Mouse (Mus musculus) right cerebral cortex, postnatal 25 days (tissue): ENCODE measurements around the gene Wdr46.

ENCODE experiments used
- DNase-seq: peaks from one replicate; pipeline ENCODE4 v3.0.0; 2022

The Wdr46 gene

DNA sequence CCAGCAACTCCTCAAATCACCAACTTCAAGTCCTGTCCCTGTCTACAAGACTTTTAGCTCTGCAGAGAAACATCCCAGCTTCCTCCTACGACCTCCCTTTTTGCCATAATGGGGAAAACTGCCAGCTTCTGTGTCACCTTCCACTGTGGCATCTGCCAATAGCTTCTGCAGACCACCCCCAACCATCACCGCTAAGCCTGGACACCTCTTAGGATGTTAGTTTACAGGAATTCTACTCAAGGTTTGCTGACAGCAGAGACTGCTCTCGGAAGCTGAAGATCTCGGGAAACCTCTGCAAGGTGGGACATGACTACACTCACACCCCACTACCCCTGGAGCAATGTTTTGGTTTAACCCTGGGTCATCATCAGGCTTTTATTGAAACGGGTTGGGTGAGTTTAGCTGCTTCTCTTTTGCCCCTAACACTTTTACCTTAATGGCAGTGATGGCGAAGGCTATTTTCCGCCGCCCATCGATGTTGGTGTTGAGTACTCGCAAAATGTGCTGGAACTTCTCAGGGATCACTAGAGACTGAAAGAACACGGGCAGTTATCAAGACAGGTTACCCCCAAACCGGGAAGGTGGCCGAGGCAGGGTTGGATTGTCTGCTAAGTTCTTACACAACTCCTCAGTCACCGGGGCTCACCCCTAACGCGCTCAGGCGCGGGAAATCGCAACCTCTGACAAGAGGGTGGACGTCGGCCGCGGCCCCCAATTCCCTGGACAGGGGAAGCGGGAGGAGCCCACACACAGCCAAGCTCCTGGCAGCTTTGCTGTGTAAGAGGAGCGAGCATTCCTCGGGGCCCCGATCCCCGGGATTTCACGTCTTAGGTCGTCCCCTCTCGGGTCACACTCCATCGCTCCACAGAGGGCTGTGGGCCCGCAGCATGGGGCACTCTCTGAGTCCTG lies 14.4 kb downstream of the Wdr46 start:
- peak; percentile 38 for DNase-seq

DNA sequence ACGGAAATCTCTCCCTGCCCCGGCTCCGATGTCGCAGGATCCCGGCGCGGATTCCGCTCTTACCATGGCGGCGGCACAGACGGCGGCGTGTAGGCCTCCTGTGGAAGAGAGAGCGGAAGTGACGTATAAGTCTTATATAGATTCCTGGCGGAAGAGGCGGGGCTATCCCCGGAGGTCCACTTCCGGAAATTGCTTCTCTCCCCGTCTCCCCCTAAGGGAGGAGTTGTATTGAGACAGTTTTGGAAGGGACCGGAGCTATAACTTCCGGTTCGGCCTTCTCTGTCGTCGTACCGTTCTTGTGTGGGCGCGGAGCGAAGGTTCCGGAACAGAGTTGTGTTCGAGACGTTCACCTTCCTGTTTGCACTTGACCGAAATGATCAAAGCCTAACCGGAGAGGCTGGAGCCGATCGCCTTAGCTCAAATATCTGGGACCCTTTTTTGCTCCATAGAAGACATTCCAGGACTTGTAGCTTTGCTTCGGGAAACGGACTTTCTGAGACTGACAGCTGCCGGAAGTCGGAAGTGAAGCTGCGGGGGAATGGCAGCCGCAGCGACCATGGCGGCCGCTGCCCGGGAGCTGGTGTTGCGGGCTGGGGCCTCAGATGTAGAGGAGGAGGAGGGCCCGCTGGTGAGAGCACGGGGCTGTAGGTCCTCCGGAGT lies 15.2 kb downstream of the Wdr46 start, which contains the start of the genes Vps52 and Rps18:
Vps52 (plus strand) TSS at position 258 of the 660 bp plus-strand sequence.
Rps18 (minus strand) TSS at position 447 of the 660 bp plus-strand sequence.
- peak; percentile 94 for DNase-seq

DNA sequence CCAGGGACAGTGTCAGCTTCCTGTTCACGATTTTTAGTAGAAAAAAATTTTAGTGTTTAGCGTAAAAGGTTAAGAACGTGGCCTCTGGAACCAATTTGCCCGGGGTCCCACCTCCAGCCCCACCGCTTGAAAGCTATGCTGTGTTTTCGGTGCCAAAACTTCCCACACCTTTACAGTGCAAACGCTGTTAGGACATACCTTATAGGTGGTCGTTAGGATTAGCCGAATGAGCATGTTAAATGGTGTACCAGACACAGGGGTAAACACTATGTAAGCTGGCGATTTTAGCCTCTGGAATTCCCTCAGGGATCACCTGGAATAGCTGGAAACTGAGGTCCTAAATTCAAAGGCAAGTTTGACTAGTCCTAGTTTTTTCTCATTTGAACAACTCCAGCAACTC lies 15.9 kb downstream of the Wdr46 start:
- DNase-seq, result no peak

DNA sequence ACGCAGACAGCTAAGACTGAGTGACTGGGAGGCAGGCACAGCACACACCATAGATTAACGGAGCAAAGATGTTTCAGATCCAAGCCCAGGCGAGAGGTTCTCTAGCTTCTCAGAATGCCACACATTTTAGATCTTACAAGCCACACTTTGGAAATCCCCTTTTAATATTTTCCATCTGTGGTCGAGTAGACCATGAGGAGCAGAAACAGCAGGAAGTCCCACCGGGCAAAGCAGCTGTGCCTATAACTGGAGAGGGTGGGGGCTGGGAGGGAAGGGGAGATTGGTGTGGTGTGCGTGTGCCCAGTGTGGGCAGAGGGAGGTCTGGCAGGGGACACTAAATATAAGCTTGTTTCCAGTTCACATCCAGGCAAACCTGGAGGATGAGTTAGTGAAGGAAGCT lies 17.0 kb downstream of the Wdr46 start:
- no peak for DNase-seq

DNA sequence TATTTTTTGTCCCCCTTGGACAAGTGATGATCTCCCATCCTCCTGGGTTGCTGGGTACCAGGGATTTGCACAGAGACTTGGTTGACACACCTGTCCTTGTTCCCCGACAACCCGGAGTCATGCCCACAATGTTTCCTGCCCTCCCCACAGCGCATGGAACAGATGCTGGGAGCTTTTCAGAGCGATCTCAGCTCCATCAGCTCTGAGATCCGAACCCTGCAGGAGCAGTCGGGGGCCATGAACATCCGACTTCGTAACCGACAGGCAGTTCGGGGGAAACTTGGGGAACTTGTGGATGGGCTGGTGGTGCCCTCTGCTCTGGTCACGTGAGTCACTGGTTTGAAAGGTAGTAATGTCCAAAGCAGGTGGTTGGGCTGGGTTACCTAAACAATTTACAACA lies 18.0 kb downstream of the Wdr46 start:
- DNase-seq, result no peak

DNA sequence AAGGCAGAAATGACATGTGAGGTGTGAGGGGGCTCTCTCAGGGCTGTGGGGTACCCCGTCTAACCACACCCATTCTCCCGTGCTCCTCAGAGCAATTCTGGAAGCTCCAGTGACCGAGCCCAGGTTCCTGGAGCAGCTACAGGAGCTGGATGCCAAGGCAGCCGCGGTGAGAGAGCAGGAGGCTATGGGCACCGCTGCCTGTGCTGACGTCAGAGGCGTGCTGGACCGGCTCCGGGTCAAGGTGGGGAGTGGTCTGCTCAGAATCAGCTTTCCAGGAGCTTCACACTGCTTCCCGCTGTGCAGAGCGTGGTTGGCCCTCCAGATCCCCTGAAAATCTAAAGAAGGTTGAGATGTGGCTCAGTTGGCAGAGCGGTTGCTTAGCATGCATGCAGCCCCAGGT lies 18.7 kb downstream of the Wdr46 start:
- DNase-seq, result no peak

DNA sequence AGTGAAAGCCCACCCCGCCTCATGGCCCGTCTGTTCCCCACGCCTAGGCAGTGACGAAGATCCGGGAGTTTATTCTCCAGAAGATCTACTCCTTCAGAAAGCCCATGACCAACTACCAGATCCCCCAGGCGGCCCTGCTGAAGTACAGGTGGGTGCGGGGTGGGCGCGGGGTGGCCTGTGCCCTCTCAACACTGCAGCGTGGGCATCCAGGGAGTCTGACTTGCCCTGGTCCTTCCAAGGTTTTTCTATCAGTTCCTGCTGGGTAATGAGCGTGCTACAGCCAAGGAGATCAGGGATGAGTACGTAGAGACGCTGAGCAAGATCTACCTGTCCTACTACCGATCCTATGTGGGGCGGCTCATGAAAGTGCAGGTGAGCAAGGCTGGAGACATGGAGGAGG lies 19.5 kb downstream of the Wdr46 start:
- no peak for DNase-seq

DNA sequence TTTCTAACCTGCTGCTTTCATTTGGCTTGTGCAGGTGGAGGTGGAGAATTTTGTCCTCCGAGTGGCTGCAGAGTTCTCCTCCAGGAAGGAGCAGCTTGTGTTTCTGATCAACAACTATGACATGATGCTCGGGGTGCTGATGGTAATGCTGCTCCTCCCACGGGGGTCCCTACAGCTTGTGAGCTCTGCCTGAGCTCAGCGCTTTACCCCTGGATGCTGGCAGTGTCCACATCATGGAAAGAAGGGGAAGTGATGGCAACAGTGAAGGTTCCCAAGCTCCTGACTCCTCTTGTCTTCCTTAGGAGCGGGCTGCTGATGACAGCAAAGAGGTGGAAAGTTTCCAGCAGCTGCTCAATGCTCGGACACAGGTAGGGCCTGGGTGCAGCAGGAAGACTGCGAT lies 22.4 kb downstream of the Wdr46 start:
- no peak for DNase-seq

DNA sequence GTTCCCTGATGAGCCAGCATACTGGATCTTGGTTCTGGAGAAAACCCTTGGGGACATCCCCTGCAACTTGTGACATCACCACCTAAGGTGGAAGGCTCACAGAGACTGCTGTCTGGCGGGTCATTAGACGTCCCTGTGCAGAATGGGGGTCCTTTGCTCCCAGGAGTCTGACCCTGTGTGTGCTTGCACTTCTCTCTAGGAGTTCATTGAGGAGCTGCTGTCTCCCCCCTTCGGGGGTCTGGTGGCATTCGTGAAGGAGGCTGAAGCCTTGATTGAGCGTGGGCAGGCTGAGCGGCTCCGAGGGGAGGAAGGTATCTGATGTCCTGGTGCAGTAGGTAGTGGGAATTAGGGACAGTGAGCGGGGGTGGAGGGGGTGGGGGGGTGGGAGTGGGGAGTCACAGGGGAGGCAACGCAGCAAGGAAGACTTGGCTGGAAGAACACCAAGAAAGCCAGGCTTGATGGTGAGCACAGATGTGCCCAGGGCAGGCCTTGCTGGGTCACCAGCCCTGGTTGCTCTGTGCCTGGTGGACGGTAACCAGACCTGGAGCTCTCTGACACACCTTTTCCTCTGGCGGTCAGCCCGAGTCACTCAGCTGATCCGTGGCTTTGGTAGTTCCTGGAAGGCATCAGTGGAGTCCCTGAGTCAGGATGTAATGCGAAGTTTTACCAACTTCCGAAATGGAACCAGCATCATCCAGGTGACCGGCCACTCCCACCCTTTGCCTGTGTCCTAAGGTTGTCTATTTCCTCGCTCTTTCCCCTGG lies 24.8 kb downstream of the Wdr46 start:
- DNase-seq, result no peak

DNA sequence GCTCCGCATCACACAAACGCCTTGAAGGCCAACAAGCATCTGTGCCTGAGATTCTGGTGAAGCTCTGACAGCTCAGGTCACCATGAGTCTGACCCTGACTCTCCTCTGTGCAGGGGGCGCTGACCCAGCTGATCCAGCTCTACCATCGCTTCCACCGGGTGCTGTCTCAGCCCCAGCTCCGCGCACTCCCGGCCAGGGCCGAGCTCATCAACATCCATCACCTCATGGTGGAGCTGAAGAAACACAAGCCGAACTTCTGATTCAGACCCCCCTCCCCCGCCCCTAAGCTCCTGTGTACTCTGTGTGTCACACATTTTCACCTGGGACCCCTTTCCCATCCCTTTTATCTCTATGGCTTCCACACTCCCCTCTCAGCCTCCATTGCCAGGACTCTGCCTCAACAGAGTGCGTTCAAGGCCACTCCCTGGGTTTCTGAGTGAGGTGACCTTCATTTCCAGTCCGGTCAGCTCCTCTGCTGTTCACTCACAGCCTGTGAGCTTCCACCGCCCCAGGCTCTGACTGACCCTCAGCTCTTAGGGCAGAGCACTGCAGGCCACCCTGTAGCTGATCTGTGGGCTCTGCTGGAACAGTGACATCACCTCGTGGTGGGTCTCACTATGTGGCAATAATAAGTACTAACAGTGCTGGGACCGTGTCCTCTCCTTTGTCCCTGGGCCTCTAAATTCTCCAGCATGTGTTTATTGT lies 25.5 kb downstream of the Wdr46 start:
- DNase-seq, result no peak

DNA sequence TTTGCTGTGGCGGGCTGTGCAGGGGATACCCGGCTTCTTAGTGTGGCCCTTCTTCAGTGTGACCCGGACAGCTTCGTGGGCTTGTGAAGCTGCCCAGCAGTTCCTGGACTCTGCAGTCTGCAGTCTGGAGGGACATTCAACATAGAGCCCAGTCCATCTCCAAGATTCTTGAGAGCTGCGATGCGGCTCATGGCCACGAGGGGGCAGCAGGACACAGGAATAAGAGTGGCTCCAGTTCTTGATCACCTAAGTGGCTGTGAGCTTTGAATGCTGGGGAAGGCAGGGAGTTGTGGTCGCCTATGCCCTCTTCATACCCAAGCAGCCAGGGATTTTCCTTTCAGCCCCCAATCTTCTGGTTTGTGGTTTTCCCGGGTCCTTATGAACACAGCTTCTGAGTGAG lies 28.0 kb downstream of the Wdr46 start:
- DNase-seq, result peak; percentile 62

DNA sequence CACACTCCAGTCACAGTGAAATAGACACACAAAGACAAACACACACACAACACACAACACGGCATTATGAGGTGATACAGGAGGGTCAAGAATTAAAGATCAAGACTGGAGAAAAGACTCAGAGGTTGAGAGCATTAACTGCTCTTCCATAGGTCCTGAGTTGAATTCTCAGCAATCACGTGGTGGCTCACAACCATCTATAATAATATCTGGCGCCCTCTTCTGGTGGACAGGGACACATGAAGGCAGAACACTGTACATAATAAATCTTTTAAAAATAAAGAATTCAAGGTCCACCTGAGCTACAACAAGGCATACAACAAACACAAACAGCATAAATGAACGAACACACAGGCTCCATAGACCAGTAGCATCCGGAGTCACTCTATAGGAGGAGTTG lies 28.5 kb downstream of the Wdr46 start:
- no peak for DNase-seq

DNA sequence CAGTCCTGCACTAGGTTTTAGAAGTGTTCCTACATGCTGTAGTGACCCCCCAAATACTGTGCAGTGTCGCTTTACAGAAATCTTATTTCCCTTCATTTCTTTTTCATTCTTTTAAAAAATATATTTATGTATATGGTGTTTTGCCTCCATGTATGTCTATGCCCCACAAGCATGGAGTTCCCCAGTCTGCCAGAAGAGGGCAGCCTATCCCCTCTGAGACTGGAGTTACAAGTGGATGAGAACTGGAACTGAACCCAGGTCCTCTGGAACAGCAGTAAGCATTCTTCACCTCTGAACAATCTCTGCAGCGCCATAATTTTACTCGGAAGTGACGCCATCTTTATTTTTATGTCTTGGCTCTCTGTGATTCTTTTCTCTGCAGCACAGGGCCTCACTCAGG lies 28.9 kb downstream of the Wdr46 start:
- DNase-seq, result no peak

DNA sequence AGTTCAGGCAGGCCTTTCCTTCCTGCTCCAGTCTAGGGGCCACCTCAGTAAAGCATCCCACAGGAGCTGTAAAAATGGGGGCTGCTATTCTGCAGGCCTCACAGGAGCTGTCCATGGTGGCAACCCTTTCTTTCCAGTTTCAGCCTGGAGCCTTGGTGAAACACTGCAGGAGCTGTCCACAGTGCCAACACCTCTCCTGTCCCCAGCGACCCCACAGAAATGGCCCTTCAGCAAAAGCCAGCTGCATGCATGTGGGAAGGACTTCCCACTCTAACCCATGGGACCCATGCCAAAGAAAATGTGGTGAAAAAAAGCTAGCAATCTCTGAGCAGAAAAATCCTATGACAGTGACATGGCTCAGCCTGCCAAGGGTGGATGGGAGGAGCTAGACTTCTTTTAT lies 32.2 kb downstream of the Wdr46 start:
- no peak for DNase-seq

DNA sequence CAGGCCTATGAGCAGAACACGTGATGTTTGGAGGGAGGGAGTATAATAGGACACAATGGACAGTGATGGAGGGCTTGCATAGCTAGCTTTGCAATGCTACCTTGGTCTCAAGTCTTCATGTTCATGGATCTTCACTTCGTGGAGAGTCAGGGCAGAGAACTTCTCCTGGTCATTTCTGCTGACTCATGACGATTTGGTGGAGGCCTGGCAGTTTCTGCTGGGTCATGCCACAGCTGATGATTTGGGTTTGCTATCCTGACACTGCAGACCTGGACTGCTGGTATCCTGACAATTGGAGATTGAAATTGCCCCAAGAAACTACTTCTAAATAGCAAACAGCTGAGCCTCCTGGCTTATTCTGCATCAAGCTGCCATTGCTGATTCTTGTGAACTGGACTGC lies 33.1 kb downstream of the Wdr46 start:
- DNase-seq, result no peak

DNA sequence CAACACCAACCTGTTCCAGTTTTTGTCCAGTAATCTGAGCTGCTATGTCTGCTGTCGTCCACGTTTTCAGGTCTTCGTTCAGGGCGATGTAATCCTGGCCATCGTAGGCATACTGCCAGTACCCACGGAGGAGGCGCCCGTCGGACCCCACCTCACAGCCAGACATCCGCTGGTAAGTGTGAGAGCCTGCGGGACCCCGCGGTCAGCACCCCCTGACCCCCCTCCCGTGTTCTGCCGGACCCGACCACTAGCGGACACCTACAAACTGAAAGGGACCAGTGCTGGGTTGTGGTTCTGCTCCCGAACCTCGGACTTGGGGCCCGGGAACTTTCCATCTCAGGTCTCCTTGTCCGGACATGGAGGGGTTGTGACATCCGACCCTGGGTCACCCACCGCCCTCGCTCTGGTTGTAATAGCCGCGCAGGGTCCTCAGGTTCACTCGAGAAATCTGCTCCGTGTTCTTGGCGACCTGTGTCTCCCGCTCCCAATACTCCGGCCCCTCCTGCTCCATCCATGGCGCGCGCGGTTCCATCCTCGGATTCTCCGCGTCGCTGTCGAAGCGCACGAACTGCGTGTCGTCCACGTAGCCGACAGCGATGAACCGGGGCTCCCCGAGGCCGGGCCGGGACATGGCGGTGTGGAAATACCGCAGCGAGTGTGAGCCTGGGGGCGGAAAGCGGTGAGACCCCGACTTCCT lies 37.5 kb downstream of the Wdr46 start:
- DNase-seq, result no peak

DNA sequence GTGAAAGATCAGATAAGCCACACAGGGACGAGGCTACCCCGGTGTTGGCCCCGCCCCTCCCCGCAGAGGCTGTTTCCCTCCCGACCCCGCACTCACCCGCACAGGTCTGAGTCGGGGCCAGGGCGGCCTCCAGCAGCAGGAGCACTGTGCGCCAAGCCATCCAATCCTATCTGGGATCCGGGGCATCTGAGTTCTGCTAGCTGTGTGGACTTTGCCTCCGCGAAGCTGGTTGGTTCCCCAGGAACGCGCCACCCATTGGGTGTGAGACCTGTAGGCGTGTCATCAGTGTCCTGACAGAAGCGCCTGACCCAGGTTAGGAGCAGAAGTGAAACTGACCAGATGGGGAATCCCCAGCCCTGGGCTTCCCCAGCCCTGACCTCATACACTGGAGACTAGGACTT lies 38.2 kb downstream of the Wdr46 start:
- no peak for DNase-seq

DNA sequence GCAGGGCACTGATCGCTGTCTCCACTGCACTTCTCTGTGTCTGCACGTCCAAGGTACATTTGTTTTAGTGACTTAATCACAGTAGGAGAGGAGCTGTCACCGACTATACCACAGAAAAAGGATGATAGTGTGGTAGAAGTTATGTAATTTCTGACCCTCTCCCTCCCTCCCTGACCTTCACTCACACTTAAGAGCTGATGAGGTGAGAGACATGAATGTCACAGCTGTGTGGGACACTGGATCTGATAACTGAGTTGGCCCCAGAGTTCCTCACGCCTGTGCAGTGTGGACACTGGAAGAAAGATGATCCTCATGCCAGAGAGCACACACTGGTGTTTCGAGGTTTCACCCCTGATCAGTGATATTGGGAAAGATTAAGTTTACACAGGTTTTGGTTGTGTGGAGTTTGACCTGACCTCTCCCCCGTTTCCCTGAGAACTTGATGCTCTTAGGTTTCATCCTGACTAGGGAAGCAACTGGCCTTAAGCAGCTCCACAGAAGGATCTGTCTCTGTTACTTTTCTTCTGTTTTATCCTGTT lies 39.1 kb downstream of the Wdr46 start:
- no peak for DNase-seq

DNA sequence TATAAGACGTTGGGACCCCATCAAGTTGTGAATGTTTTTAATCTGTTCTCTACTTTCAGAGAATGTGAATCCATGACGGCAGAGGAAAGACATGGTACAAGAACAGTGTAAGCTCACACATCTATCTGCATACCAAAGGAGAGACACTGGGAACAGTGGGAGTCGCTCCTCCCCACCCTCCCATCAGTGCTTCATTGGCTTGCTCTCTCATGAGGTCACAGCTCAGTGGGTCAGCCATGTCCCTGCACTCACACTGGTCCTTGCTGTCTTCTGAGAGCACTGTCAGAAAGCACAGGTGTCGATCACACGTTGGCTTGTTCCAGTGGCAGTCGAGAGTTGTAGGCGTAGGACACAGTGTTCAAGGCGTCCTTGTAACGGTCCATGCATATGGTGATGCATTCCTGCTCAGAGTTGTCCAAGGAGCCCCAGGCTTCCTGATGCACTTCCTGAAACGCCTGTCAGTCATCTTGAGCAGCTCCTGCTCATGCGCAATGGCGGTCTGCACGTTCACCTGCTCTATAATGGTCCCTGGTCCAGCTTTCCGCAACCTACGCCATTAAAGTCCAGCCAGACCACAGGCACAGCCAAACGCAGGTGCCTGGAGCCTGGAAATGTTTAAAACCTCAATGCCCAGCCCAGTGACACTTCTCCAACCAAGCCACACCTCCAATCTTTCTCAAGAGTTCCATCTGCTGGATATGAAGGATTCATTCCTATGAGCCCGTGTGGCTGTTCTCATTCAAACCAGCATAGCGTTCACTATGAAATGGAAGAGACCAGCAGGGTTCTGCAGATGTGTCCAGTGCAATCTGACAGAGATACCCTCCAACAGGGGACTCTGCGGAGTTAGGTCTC lies 39.9 kb downstream of the Wdr46 start:
- no peak for DNase-seq

DNA sequence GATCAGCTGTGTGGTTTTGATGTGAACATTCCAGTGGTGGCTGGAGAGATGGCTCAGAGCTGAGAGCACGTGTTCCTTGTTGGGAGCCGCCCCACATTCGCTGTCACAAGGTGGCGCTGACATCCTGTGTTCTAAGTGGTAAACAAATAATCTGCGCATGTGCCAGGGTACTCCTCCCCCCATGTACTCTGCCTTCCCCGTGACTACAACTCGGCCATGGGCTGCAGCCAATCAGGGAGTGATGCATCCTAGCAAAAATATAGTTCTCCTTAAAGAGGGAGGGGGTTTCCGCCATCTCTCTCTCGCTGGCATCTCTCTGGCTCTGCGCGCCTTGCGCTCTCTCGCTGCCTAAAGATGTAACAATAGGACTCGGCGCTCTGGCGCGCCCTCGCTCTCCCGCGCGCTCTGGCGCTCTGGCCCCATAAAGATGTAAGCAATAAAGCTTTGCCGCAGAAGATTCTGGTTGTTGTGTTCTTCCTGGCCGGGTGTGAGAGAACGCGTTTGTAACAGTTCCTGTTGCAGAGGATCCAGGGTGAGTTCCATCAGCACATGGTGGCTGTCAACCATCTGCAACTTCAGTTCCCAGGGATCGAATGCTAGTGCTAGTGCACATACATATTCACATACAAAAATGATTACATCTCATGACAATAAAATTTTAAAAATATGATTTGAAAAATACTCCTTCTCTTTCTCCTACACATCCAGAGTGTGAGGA lies 40.9 kb downstream of the Wdr46 start:
- peak; percentile 81 for DNase-seq
